Mouse (Mus musculus): Measurements from ENCODE around the gene Mbnl1. TPM values are rescaled to one million over a fixed set of nuclear protein-coding genes. Genes with fewer than 3 reads are reported as not detected.
"Not testable (repeated sequence)": the region's sequence is repeated elsewhere in the genome, so short reads cannot be mapped to it uniquely, and the experiment has no call there.

Mbnl1 gene
- 1,000 to 10,000 TPM in 1 of 4 experiments, 100 to 1,000 TPM in 3; 518 to 1,002 (median 693) TPM for total RNA-seq (2022)

- DNase-seq, result no peak
These were observed at the start of gene Mbnl1 for GRCm38 (mm10) chr3:60472681-60473177. Mbnl1 (plus strand) TSS chr3:60472830.

DNA sequence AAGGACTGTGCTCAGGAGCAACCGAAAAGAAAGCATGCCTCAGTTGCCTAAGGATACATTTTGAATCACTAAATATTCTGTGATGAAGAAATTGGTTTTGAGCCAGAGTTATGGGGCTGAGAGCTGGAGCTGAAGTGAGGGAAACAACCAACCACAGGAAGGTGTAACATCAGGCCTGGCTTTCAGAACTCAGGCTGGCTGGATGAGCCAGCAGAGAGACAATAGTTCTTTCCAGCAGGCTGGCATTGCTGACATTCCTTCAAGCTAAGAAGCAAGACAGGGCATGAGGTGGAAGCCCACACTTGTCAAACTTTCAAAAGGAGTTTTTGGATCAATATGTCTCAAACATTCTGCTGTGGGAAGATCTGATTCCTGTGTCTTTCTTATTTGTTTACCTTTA, 48.5 kb upstream of the Mbnl1 start:
- DNase-seq, result no peak

- DNase-seq, result no peak
These were observed 43.6 kb upstream of the Mbnl1 start for GRCm38 (mm10) chr3:60429049-60429448.

DNA sequence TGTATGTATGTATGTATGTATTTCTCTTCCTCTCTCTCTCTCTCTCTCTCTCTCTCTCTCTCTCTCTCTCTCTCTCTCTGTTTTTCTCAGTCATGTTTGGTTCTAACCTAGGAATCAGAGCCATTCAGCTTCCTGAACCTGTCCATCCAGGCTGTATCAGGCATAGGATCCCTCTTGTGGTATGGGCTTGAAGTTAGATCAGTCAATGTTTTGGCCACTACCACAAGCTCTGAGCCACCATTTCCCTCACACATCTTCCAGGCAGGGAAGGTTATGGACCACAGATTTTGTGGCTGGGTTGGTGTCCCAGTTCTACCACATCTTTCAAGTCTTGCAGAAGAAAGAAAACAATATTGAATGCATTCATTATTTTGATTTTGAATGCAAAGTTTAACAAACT, 35.4 kb upstream of the Mbnl1 start:
- no peak for DNase-seq

DNA sequence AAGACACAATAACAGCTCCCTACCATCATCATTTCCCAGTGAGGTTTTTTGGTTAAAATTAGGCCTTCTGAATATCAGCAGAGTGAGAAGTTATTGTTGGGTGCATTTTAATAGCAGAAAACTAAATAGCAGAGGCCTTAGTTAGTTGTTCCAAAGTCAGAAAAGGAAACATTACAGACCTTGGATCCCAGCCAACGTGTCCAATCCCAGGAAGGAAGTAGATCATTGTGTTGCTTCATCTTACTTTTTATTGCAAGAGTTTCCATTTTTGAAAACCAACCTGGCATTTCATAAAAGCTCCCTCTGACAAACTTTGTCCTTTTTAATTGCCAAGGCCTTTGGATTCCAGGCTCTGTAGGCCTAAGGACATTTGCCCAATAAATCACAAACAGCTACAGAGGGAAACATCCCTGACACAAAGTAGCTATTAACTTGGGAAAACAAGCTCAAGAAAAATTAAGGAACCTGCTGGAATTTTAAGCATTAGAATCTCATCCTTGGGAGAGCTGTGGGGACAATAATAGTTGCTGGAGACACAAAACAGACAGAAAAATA, 34.9 kb upstream of the Mbnl1 start:
- peak; percentile 82 for DNase-seq

DNA sequence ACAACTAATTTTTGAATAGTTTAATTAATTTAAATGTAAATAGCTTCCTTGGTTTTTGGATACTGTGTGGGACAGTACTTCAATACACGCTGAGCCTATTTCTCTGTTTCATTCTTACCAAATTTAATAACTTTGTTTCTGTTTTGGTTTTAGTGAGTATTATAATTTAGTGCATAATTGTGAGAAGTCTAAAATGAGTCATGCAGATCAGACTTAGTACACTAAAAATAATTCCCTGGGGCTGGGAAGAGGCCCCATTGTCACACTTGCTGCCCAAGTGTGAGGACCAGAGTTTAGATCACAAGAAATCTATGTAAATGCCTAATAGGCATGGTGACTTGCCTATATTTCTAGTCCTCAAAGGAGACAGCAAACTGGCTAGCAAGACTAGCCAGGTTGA, 33.9 kb upstream of the Mbnl1 start:
- no peak for DNase-seq

GRCm38 (mm10) chr3:60461828-60462521, 10.7 kb upstream of the Mbnl1 start:
- no peak for DNase-seq

DNA sequence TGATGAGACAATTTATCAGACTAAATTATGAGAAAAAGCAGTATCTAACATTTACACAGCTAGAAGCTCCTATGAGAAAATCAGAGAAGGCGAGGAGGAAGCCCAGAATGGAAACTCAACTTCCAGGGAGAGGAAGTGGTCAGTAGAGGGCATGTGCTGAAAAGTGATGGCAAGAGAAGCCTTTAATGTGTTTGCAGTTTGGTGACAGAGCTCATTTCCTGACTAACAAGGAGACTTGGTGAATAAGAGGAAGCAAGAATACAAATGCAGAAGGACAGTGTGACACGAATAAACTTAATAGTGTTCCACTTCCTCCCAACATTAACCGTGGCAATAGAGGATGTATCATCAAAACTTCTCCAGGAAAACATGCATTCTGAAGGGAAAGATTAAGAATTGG, 4.0 kb upstream of the Mbnl1 start:
- not testable (repeated sequence) for DNase-seq

GRCm38 (mm10) chr3:60469170-60469805, 3.3 kb upstream of the Mbnl1 start:
- DNase-seq, result not testable (repeated sequence)

DNA sequence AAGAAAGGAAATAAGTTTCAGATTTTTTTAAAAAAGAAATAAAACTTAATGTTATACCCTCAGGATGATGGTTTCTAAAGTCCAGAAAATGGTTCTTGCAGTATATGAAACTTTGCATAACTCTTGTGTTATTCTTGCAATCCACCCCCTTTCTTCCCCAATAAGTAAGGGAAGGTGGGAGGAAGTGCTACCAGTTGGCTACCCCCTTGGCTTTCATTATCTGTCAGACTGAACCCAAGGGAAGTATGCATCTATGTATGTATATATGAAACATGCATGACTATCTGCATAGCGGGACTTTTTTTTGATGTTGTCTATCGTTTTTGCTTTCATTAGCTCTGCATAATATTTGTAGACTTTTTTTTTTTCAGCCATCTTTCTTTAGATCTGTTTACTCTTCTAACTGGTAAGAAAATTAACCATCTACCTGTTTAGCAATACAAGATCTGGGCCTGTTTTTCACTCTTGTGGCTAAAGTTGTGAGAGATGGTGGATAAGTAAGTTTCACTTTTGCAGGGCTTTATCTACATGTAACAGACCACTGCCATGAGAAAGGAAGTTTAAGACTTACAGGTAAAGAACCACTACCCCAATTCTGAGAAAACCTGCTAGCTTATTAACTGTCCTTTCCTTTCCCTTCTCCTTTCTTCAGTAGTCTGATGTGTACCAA, 484 bp upstream of the Mbnl1 start:
- no peak for DNase-seq

DNA sequence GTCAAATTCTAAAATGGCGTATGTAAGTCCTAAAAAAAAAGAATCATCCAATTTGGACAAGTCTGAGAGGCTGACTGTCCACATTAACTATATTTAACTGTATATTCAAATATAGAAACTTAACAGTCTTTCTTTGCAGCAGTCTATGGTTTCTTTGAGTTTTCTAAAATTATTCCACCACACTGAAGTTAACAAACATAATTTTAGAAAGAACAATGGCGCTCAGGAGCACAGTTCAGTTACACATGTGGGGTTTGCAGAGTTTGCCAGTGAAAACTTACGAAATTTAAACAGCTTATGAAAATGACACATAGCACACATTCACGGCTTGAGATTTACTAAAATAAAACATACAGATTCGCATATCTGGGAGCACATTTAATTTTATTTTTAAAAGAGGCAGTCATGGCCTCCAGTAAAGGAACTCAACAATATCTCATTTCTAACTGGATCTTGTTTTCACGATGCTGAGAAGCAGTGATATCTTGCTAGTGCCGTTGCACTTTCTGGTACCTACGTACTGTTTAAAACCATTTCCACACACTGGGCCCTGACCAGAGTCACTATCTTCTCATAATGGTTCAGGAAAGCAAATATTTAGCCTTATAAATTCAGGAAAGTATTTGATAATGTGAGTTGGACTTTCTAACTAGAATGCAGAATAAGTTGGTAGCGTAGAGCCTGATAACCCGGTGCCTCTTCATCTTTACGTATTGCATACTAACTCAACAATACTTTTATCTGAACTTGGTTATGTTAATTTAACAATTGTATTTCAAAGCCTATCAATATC, 1.4 kb downstream of the Mbnl1 start:
- DNase-seq, result no peak

DNA sequence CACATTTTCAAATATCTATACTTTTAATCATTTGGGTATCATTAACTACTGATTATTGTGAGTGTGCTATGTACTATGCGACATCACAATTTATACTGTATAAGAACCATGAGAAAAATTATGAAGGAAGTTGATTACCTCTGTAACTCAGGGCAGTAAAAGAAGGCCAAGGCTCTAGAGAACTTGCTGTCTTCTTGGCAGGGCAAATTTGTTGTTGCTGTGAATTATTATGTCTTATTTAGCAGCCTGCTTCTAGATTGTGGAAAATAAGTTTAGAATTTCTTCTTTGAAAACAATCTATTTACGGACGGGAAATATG, 2.0 kb downstream of the Mbnl1 start:
- DNase-seq, result no peak

DNA sequence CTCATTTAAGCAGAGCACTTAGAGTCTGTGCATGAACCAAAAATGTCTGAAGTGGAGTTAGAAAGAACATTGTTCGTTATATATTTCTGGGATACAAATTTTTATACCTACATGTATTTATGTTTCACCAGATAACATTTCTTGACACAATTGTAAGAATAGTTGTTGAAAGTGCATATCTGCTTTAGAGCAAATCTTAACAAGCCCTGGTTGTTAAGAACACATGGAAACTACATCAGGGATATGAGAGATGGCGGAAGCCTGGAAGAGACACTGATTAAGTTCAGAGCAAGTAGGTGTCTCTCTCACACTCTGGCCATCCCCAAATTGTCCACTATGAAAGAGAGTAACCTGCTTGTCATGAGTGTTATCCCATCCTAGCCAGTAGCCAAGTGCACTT, 2.4 kb downstream of the Mbnl1 start:
- no peak for DNase-seq

GRCm38 (mm10) chr3:60476751-60477255, 4.2 kb downstream of the Mbnl1 start:
- DNase-seq, result no peak

DNA sequence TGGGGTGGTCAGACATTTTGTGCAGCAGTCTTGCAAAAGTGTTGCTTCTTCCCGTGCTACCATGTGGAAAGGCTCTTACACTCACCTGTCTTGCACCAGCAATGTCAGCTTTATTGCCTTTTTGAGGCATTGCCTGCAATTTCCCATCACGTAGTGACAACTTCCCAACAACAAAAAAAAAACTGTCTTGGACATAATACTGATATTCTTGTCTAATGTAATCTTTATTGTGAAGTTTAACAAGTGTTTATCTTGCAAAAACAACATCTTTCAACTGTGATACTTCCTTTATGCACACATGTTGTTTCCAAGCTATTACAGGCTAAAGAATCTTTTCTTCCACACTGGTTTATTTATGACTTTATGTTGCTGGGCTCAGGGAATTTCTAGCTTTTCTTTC, 5.8 kb downstream of the Mbnl1 start:
- no peak for DNase-seq

DNA sequence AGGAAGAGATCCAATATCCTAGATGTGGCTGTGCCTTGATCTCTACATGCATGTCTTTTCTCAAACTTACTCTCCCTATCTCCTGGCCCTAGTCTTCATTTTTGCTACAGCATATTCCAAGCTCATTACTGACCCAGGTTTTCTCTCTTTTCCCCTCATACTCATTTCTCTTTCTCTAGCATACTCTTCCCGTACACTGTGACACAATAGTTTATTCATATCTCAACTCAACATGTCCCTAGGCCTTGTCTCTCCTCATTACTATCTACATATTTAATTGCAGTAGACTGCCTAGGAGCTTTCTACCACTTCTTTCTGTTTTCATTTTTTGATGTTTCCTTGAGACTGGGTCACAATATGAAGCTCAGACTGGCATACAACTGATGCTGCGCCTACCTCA, 8.1 kb downstream of the Mbnl1 start:
- no peak for DNase-seq

GRCm38 (mm10) chr3:60481740-60482399, 9.2 kb downstream of the Mbnl1 start:
- no peak for DNase-seq

- DNase-seq, result no peak
These were observed 10.7 kb downstream of the Mbnl1 start for GRCm38 (mm10) chr3:60483305-60483704.

DNA sequence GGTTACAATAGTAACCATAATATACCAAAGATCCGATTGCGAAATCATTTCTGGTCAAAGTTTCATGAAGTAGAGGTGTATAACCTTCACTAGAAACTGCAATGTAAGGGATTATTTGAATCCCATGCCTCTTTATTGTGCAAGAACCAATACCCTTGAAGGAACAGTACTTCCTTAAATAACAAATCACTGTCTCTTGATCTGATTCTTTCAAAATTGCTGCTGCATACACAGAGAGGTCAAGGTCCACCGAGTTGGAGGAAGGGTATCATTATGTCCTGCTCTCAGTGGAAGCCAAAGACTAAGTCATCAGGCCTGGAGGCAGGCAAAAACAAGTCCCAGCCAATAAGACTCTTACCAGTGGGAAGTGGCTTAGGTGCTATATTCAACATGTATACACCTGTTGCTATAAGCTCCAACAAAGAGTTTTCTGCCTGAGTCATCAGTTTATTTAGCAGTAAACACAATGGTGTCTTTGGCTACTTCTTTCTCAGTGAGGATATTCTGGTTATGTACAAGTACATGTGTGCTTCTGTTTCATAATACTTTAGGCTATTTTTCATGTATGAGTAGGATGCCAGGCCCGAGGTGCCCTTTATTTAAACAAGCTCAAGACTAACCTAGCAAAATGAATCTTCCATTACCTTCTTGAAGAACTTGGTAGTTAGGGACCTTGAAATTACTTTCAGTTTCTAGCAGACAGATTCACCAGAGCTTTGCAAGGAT, 13.5 kb downstream of the Mbnl1 start:
- no peak for DNase-seq

DNA sequence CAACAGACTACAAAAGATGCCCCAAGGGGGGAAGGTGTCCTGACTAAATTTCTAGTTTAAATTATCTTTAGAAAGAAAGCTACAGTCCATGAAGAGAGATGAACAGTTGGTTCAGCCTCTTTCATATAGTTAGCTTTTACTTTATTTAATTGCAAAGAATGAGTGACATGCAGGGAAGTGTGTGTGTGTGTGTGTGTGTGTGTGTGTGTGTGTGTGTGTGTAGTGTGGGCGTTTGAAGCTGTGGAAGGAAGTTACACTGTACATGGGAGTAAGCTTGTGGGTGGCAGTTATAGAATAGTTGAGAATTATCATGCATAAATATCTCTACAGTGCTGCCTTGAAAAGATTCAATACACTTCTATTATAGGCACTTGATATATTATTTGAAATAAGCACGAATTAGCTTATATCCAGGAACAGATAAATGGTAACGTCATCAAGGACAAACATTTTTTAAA, 14.1 kb downstream of the Mbnl1 start:
- no peak for DNase-seq

GRCm38 (mm10) chr3:60489509-60489908, 16.9 kb downstream of the Mbnl1 start:
- no peak for DNase-seq
